Mouse (Mus musculus) forebrain, embryonic 15.5 days (tissue): Measurements from ENCODE around the gene Anks1. TPM values are rescaled to one million over a fixed set of nuclear protein-coding genes. Genes with fewer than 3 reads are reported as not detected.
A peak's percentile ranks its signal among the peaks of the same experiment; 100 is the strongest.

ENCODE experiments used
- ATAC-seq: fragments of 200-750 bp; cut with Nextera tagmentation; replicated peaks from 2 replicates; pipeline ENCODE4 v1.8.0; 2017; ENCODE audit warnings: mild to moderate bottlenecking, moderate TSS enrichment, moderate library complexity
- H3K27ac ChIP-seq: fragments of 300-500 bp; sonication (generic); replicated peaks from 2 replicates; pipeline ENCODE4 v1.5.1; 2015; ENCODE audit warnings: mild to moderate bottlenecking, inconsistent platforms
- H3K27me3 ChIP-seq: fragments of 300-500 bp; sonication (generic); 2 replicates; pipeline ENCODE4 v1.6.1; 2015; ENCODE audit warnings: inconsistent platforms
- H3K36me3 ChIP-seq: fragments of 300-500 bp; sonication (generic); 2 replicates; pipeline ENCODE4 v1.6.1; 2015; ENCODE audit warnings: mild to moderate bottlenecking, inconsistent platforms
- H3K4me1 ChIP-seq: fragments of 300-500 bp; sonication (generic); 2 replicates; pipeline ENCODE4 v1.6.1; 2015; ENCODE audit warnings: inconsistent platforms
- H3K4me2 ChIP-seq: fragments of 300-500 bp; sonication (generic); replicated peaks from 2 replicates; pipeline ENCODE4 v1.6.1; 2015; ENCODE audit warnings: mild to moderate bottlenecking, inconsistent platforms
- H3K4me3 ChIP-seq: fragments of 300-500 bp; sonication (generic); 2 replicates; pipeline ENCODE4 v1.5.1; 2015; ENCODE audit warnings: mild to moderate bottlenecking, inconsistent platforms
- H3K9ac ChIP-seq: fragments of 300-500 bp; sonication (generic); replicated peaks from 2 replicates; pipeline ENCODE4 v1.6.1; 2015; ENCODE audit warnings: mild to moderate bottlenecking, inconsistent platforms
- H3K9me3 ChIP-seq: fragments of 300-500 bp; sonication (generic); 2 replicates; pipeline ENCODE4 v1.6.1; 2016; ENCODE audit warnings: inconsistent platforms
- WGBS: fragments of 180-500 bp; shearing (Covaris S2); methylation state at CpG from one replicate; pipeline ENCODE4 v1.1.7; 2015; ENCODE audit warnings: mixed read lengths; 5-methylcytosine and 5-hydroxymethylcytosine counted together
- polyA plus RNA-seq: library from polyadenylated mRNA; unstranded; fragments of >200 nt; fragmentation: Nextera tagmentation; extraction: Ambion mirVana; gene quantifications from 2 replicates; pipeline ENCODE4 v1.2.1, GENCODE M21; 2015

Gene Anks1
- polyA plus RNA-seq, 1 experiment from 2014 or later = 35.3 TPM

DNA sequence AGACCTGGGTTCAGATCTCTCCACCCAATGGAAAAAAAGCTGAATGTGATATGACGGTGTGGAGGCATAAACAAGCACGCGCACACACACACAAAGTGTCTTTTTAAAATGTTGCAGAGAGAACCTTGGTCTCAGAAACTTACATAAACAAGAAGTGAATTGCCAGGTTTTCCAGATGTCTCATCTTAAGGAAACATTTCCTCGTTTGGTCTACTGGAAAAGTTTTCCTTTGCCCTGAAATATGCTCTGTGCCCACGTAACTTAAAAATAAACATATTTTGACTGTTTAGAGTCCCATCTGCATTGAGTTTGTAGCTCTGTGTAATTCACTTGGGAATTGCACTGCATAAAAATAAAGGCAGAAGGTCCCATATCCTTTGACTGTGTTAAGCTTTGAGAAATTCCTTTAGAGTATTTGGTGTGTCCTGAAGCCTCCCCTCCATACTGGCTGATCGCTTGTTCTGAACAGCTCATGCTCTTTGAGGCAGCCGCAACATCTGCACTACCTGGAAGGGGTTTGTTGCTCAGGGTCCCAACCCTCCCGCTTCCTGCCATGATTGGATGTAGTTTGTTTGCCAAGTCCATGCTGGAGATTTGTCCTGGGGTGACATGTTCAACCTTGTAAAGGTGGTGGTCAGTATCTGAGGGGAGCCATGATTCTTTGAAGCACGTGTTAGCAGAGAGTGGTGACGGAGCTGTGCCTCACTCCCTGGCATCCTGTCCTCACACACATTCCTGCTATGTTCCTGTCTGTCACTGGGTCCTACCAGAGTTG is 25.2 kb downstream of the Anks1 start:
- Histone ChIP-seq H3K9me3 (no peaks in the 10 kb centered on the region), H3K4me2 (no peak overlapping the region), H3K9ac (no peak overlapping the region), H3K4me1 (peaks cover 12% of the 10 kb centered on the region), H3K36me3 (no peaks in the 10 kb centered on the region), H3K27ac (no peak overlapping the region), H3K27me3 (no peaks in the 10 kb centered on the region), H3K4me3 (no peak overlapping the region)
- no peak for ATAC-seq
- 91% methylated on average over 10 of the region's 10 CpGs for whole genome bisulfite sequencing

DNA sequence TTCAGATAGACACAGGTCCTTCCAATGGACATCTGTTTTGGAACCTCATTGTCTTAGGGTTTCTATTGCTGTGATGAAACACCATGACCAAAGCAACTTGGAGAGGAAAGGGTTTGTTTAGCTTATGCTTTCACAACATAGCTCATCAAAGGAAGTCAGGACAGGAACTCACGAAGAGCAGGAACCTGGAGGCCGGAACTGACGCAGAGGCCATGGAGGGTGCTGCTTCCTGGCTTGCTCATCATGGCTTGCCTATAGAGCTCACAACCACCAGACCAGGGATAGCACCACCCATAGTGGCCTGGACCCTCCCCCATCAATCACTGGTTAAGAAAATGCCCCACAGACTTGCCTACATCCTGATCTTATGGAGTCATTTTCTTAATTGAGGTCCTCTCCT is 26.0 kb downstream of the Anks1 start:
- Histone ChIP-seq H3K4me1 (peaks cover 19% of the 10 kb centered on the region), H3K9me3 (no peaks in the 10 kb centered on the region), H3K4me3 (no peak overlapping the region), H3K27me3 (no peaks in the 10 kb centered on the region), H3K9ac (no peak overlapping the region), H3K27ac (no peak overlapping the region), H3K4me2 (no peak overlapping the region), H3K36me3 (no peaks in the 10 kb centered on the region)
- 99% methylated on average over 3 of the region's 3 CpGs for WGBS
- no peak for ATAC-seq

DNA sequence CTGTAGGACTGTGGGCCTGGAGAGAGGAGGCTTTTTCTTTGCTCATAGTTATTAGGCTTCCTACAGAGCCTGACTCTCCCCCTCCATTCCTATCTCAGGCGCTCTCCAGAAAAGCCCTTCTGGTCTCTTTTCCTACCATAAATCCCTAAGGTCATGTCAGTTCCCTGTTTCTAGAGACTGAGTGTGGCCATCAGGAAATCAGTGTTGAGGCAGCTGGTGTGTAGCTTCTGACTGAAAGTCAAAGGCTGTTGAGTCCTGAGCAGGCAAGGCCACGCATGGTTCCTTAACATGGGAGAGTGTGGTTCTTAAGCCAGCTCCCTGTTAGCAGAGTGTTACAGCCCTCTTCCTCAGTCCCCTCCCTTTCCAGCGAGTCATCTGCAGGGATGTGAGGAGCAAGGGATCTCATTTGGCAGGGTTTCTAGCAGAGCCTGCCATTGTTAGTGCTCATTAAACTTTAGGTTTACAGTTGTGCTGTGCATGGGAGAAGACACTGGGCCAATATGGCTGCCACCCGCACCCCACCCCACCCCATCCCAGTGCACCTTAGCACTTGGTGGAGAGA is 28.0 kb downstream of the Anks1 start:
- H3K27ac ChIP-seq = no peak overlapping the region
- H3K4me3 ChIP-seq = no peak overlapping the region
- no peak overlapping the region for H3K9ac ChIP-seq
- no peaks in the 10 kb centered on the region for H3K9me3 ChIP-seq
- H3K27me3 ChIP-seq = no peaks in the 10 kb centered on the region
- H3K4me1 ChIP-seq = peaks cover 27% of the 10 kb centered on the region
- H3K4me2 ChIP-seq = no peak overlapping the region
- H3K36me3 ChIP-seq = no peaks in the 10 kb centered on the region
- no peak for ATAC-seq
- 88% methylated on average over 4 of the region's 4 CpGs for WGBS

DNA sequence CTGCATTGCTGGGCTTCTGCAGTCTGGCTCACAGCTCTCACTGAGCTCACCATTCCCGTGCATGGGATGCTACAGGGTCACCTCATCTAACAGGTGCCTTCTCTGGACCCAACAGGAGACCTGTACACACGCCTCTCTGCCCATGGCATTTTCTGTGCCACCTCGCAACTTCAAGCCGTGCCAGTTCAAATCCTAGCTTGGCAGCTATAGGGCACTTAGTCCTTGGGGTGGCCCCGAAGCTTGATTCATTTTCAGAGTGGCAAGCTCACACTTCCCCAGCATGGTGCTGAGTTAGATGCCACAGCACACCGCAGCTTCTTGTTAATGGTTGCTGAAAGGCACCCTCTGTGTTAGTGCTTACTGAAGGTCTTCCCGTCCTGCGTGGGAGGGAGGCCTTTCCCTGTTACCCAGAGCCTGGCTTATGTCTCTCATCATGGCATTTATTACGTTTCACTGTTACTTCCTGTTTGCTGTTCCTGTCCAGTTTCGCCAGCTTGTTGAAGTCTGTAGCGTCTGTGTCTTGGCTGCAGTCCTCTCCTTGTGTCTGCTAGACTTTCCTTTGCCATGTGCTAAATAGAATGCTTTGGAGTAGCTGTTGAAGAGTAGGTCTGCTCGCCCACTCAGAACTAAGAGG is 29.1 kb downstream of the Anks1 start:
- no peak overlapping the region for H3K9ac ChIP-seq
- WGBS = 77% methylated on average over 12 of the region's 12 CpGs
- H3K36me3 ChIP-seq = no peaks in the 10 kb centered on the region
- no peaks in the 10 kb centered on the region for H3K9me3 ChIP-seq
- no peak overlapping the region for H3K4me2 ChIP-seq
- no peak for ATAC-seq
- H3K4me1 ChIP-seq = peaks cover 27% of the 10 kb centered on the region
- H3K4me3 ChIP-seq = no peak overlapping the region
- peak overlapping the region; percentile 50 for H3K27ac ChIP-seq
- H3K27me3 ChIP-seq = no peaks in the 10 kb centered on the region

DNA sequence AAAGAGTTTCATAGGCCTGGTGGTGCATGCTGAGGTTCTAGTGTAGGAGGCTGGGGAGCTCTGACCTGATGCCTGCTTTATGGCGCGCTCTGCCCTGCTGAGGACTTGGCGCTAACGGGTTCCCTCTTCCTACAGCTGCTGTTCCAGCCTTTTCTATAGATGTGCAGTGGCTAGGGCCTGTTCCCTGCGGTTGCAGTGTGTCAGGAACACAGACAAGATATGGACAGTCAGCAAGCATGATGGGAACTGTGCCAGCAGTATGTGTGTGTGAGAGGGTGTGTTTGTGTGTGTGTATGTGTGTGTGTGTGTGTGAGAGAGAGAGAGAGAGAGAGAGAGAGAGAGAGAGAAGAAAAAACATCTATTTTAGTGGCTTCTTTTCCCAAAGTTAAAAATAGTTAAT is 29.9 kb downstream of the Anks1 start:
- no peak for ATAC-seq
- 83% methylated on average over 5 of the region's 5 CpGs for WGBS
- no peaks in the 10 kb centered on the region for H3K27me3 ChIP-seq

DNA sequence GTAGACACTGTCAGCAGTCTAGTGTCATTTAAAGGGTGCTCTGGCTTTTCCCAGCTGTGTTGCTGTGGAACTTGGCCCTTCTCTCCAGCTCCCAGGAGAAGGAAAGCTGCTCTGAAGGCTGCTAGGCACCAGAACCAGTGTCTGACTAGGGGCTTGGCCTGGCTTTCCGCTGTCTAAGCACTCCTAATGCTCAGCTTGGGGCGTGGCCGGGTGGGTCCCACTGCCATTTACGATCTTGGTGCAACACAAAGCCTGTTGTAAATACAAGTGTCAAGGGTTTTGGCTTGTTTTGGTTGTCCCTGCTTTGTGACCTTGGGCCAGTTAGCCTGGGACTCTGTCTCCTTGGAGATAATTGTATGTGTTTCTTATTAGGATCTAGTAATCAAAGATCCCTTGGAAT is 31.2 kb downstream of the Anks1 start:
- Histone ChIP-seq H3K9me3 (no peaks in the 10 kb centered on the region), H3K9ac (no peak overlapping the region), H3K27ac (no peak overlapping the region), H3K36me3 (no peaks in the 10 kb centered on the region), H3K27me3 (no peaks in the 10 kb centered on the region), H3K4me3 (no peak overlapping the region), H3K4me2 (no peak overlapping the region), H3K4me1 (peaks cover 33% of the 10 kb centered on the region)
- WGBS = 57% methylated on average over 4 of the region's 4 CpGs
- ATAC-seq = no peak

More for the DNA sequence above, 29.9 kb downstream of the Anks1 start:
- Histone ChIP-seq H3K27ac (peak overlapping the region; percentile 50; the same call in 1 of the 2 replicates), H3K4me2 (no peak overlapping the region), H3K9me3 (no peaks in the 10 kb centered on the region), H3K4me3 (no peak overlapping the region), H3K4me1 (peaks cover 27% of the 10 kb centered on the region), H3K9ac (no peak overlapping the region), H3K36me3 (no peaks in the 10 kb centered on the region)

DNA sequence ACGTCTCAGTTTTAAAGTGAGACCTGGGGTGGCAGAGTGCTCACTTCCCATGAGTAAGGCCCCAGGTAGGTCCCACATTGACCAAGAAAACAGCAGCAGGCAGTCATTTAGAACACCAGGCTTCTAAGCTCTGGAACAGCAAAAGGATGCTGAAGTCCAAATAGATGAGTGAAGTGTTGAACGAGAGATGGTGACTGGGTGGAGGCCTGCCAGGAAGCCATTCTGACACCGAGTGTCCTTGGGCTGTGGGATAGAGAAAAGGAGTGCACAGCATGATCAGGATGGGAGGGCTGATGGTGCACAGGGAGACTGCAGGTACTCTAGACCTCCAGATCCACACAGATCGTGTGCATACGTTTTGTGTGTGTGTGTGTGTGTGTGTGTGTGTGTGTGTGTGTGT is 32.1 kb downstream of the Anks1 start:
- no peaks in the 10 kb centered on the region for H3K9me3 ChIP-seq
- 78% methylated on average over 5 of the region's 5 CpGs for WGBS
- H3K9ac ChIP-seq = no peak overlapping the region
- no peak overlapping the region for H3K4me3 ChIP-seq
- no peak for ATAC-seq
- no peaks in the 10 kb centered on the region for H3K27me3 ChIP-seq
- no peaks in the 10 kb centered on the region for H3K36me3 ChIP-seq
- no peak overlapping the region for H3K4me2 ChIP-seq
- H3K4me1 ChIP-seq = peaks cover 41% of the 10 kb centered on the region
- H3K27ac ChIP-seq = no peak overlapping the region

DNA sequence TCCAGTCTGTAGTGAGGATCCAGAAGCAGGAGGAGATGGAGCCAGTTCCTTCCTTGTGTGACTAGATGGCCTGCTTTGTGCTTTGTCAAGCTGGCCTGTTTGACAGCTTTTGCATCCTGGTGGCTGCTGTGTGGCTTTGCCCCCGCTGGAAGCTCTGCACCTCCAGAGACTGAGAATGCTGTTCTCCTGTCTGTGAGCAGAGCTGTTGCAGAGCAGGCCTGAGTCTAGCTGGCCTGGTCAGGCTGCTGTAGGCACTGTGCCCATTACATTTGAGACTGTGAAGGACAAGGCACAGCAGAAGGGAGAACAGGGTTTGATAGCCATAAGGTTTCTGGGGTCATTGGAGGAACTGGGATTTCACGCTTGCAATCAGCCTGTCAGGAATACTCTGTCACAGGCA is 32.6 kb downstream of the Anks1 start:
- H3K27me3 ChIP-seq = no peaks in the 10 kb centered on the region
- ATAC-seq = no peak
- H3K9me3 ChIP-seq = no peaks in the 10 kb centered on the region
- no peak overlapping the region for H3K9ac ChIP-seq
- 76% methylated on average over 2 of the region's 2 CpGs for WGBS
- no peak overlapping the region for H3K27ac ChIP-seq
- H3K36me3 ChIP-seq = no peaks in the 10 kb centered on the region
- no peak overlapping the region for H3K4me2 ChIP-seq
- H3K4me1 ChIP-seq = peaks cover 45% of the 10 kb centered on the region
- H3K4me3 ChIP-seq = no peak overlapping the region

DNA sequence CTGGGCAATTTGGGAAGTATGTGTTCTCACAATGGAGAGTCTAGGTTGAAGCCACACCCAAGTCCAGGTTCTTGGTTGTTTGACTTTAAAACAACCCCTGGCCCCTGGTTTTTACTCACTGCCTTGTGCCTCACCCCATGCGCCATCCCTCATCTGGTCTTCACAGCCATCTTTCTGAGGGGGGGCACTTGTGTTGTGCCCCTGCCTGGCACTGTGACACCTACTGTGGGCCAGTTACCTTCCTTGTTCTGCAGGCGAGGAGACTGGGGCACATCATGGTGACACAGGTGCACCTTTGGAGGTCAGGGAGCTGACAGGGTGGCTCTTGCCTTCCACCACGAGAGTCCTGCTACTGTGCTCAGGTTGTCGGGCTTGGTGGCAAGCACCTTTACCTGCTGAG is 33.0 kb downstream of the Anks1 start:
- H3K4me2 ChIP-seq = no peak overlapping the region
- no peak overlapping the region for H3K4me3 ChIP-seq
- no peaks in the 10 kb centered on the region for H3K9me3 ChIP-seq
- peaks cover 45% of the 10 kb centered on the region for H3K4me1 ChIP-seq
- no peaks in the 10 kb centered on the region for H3K27me3 ChIP-seq
- H3K27ac ChIP-seq = no peak overlapping the region
- ATAC-seq = no peak
- no peak overlapping the region for H3K9ac ChIP-seq
- 94% methylated on average over 4 of the region's 4 CpGs for WGBS
- no peaks in the 10 kb centered on the region for H3K36me3 ChIP-seq

DNA sequence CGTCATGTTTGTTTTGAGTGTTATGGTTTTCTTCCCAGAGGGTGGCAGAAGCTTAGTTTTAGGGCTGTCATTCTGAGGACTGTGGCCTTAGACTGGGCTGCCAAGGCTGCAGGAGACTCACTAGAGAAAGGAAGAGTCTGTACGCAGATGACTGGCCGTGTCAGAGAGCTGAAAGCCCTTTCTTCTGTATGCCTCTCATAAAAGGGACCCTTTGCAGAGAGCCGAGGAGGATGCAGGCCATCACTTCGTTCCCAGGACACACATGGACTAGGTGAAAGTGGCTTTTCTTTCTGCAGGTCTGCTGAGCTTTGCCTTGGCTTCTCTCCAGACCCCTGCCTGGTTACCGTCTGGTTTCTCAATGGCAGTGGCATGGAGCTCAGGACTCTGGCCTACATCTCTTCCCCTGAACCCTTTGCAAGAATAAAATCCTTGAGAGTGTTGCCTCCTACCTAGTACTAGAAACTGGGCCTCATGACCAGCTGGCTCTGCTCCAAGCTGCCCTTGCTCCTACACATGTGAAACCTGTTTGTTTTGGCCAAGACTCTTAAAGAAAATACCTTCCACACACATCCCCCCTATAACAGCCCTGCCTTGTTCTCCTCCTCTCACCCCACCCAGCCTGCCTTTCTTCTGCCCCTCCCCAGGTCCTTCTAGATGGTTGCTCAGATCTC is 36.6 kb downstream of the Anks1 start:
- H3K27ac ChIP-seq = peak overlapping the region; percentile 58
- H3K9ac ChIP-seq = 0 out of 2 replicates have a peak overlapping the region, but pooled peaks have one; percentile 7
- no peaks in the 10 kb centered on the region for H3K9me3 ChIP-seq
- H3K4me2 ChIP-seq = no peak overlapping the region
- no peaks in the 10 kb centered on the region for H3K36me3 ChIP-seq
- H3K27me3 ChIP-seq = no peaks in the 10 kb centered on the region
- no peak for ATAC-seq
- H3K4me3 ChIP-seq = no peak overlapping the region
- 17% methylated on average over 6 of the region's 6 CpGs for WGBS
- peaks cover 21% of the 10 kb centered on the region for H3K4me1 ChIP-seq

DNA sequence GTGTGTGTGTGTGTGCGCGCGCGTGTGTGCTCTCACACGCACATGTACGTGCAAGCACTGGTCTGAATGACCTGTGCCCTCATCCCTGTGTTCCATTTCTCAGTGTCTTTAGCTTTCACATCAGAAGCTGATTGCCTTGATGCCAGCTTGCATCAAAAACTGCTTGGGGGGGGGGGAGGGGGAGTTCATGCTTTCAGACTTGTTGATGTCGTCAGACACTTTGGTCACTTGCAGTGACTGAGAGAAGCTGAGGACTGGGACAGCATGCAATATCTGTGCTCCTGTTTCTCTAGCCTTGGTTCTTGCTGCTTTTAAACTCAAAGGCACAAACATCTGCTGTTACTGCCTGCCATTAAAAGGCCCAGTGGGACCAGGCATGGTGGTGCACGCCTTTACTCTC is 37.3 kb downstream of the Anks1 start:
- 81% methylated on average over 8 of the region's 8 CpGs for WGBS
- H3K9me3 ChIP-seq = no peaks in the 10 kb centered on the region
- peak overlapping the region; percentile 58; the same call in 1 of the 2 replicates for H3K27ac ChIP-seq

DNA sequence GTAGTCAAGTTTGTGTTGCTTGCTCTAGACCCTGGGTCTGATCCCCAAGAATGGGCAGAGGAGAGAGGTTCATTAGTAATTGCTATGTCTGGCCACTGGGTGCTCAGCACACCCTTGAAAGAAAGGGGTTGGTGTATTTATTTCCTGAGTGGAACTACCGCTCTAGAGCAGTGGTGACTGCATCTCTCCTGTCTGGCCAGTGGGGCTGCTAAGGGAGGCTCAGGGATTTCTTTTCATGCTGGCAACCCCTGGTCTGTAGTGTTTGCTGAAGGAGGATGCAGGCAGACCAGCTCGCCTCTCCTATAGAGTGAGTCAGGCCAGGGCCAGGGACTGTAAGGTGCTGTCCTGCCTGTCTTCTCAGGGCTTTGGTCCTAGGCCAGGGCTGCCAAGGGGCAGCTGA is 38.0 kb downstream of the Anks1 start:
- Histone ChIP-seq H3K36me3 (no peaks in the 10 kb centered on the region), H3K9ac (no peak overlapping the region), H3K4me3 (no peak overlapping the region), H3K27me3 (no peaks in the 10 kb centered on the region), H3K27ac (no peak overlapping the region), H3K4me1 (peaks cover 18% of the 10 kb centered on the region), H3K4me2 (no peak overlapping the region), H3K9me3 (no peaks in the 10 kb centered on the region)
- 83% methylated on average over 2 of the region's 2 CpGs for WGBS
- ATAC-seq = 0 out of 2 replicates have a peak, but pooled peaks have one; percentile 29

More for the DNA sequence above, 37.3 kb downstream of the Anks1 start:
- H3K4me3 ChIP-seq = no peak overlapping the region
- ATAC-seq = no peak
- 0 out of 2 replicates have a peak overlapping the region, but pooled peaks have one; percentile 7 for H3K9ac ChIP-seq
- H3K36me3 ChIP-seq = no peaks in the 10 kb centered on the region
- no peaks in the 10 kb centered on the region for H3K27me3 ChIP-seq
- H3K4me1 ChIP-seq = peaks cover 18% of the 10 kb centered on the region
- H3K4me2 ChIP-seq = no peak overlapping the region
